Mouse (Mus musculus): ENCODE results near the gene Map3k7cl.

Gene Map3k7cl

DNA sequence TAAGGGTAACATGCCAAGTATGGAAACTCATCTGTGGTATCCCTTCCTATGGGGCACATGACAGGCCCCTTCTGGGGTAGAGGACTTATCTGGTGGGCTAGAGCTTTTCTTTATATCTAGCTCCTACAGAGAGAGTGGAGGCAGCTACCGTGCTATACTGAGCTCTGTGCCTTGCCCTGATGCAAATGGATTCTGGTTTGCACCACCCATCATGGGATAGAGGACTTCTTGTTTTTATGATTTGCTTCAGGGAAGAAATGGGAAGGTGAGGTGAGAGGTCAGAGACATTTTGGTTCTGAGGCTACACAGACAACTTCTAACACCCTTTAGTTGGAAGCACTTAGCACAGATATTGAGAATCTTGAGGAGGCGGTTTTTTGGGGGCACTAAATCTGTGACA lies 71.8 kb downstream of the Map3k7cl start:
- in situ Hi-C loops (cut with MboI; ENCODE audit: low pct_unique_long_range_greater_than_20kb in 1 of 2, low sequenced_read_pairs in 2 of 2, unreplicated experiment in 1 of 2): no loop called here

DNA sequence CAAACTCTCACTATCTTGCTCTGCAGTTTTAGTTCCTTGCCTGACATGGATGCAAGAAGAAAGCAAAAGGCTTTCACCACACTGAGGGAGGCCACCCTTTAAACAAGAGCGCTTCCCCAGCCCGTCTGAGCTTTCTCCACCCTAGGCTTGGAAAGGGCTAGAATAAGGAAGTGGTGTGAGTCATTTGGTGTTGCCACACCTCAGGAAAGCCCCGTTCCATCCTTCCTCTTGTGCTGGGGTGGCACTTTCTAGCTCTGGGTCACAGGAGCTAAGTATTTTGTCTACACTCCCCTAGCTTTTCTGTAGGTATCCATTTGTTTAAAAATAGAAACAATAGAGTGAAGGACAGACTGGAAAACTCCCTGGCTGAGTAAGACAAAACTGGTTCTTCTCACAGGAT lies 72.2 kb downstream of the Map3k7cl start:
- in situ Hi-C loops (cut with MboI; ENCODE audit: low pct_unique_long_range_greater_than_20kb in 1 of 2, low sequenced_read_pairs in 2 of 2, unreplicated experiment in 1 of 2): no loop called here

GRCm38 (mm10) chr16:87625816-87626215 lies 72.7 kb downstream of the Map3k7cl start:
- in situ Hi-C loops (cut with MboI; ENCODE audit: low pct_unique_long_range_greater_than_20kb in 1 of 2, low sequenced_read_pairs in 2 of 2, unreplicated experiment in 1 of 2): no loop called here

GRCm38 (mm10) chr16:87626696-87627095 lies 73.6 kb downstream of the Map3k7cl start:
- in situ Hi-C loops (cut with MboI; ENCODE audit: low pct_unique_long_range_greater_than_20kb in 1 of 2, low sequenced_read_pairs in 2 of 2, unreplicated experiment in 1 of 2): no loop called here

DNA sequence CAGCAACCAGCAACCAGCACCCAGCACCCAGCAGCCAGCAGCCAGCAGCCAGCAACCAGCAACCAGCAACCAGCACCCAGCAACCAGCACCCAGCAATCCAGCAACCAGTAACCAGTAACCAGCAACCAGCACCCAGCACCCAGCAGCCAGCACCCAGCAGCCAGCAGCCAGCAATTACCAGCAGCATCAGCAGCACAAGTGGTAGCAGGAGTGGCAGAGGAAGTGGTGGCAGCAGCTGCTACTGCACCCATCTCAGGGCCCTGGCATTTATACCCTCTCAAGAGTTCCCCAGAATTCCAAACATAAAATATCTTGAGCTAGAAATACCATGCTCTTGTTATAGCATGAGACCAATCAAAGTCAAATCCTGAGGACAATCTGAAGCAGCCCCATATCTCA lies 81.6 kb downstream of the Map3k7cl start:
- in situ Hi-C loops (cut with MboI; ENCODE audit: low pct_unique_long_range_greater_than_20kb in 1 of 2, low sequenced_read_pairs in 2 of 2, unreplicated experiment in 1 of 2): no loop called here

DNA sequence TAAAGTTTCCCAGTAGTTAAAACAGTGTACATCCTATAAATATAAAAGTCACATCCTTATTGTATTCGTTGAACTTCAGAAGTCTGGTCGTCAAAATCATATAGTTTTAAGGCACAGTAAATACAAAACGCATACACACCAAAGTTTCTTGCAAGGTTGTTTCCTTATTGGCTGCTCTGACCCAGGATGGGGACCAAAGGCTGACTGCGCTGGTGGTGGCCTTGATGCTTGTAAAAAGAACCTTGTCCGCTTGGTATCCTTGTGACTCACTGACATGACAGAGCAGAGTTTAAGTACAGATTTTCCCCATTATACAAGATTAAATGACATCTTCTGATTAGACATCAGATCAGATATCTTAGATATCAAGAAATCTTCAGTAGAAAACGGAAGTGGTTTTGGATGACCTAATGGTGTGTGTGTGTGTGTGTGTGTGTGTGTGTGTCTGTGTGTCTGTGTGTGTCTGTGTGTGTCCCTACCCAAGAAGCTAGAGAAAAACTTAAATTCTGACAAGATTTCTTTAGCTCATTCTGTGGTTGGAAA lies 82.2 kb downstream of the Map3k7cl start:
- in situ Hi-C loops (cut with MboI; ENCODE audit: low pct_unique_long_range_greater_than_20kb in 1 of 2, low sequenced_read_pairs in 2 of 2, unreplicated experiment in 1 of 2): no loop called here

- in situ Hi-C loops (cut with MboI; ENCODE audit: low pct_unique_long_range_greater_than_20kb in 1 of 2, low sequenced_read_pairs in 2 of 2, unreplicated experiment in 1 of 2): no loop called here
Measured at GRCm38 (mm10) chr16:87635841-87636240, 82.7 kb downstream of the Map3k7cl start.

DNA sequence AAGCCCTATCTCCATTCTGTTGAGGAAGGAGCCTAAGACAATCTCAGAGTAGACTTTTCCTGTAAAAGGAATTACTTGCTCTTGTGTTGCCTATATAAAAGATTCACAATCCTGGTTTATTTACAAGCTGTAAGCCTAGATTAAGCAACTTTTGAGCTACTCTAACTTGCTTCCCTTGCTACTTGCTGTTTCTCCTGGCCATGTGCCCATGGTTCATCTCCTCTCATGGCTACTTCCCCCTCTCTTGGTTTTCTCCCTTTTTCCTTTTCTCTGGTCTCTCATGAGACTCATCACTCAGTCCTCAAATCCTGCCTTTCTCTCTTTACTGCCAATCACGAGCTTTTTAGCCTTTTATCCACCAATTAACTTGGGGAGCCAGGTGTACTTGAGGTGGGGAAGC lies 85.0 kb downstream of the Map3k7cl start:
- in situ Hi-C loops (cut with MboI; ENCODE audit: low pct_unique_long_range_greater_than_20kb in 1 of 2, low sequenced_read_pairs in 2 of 2, unreplicated experiment in 1 of 2): no loop called here

- in situ Hi-C loops (cut with MboI; ENCODE audit: low pct_unique_long_range_greater_than_20kb in 1 of 2, low sequenced_read_pairs in 2 of 2, unreplicated experiment in 1 of 2): no loop called here
Measured at GRCm38 (mm10) chr16:87642234-87642633, 89.1 kb downstream of the Map3k7cl start.

DNA sequence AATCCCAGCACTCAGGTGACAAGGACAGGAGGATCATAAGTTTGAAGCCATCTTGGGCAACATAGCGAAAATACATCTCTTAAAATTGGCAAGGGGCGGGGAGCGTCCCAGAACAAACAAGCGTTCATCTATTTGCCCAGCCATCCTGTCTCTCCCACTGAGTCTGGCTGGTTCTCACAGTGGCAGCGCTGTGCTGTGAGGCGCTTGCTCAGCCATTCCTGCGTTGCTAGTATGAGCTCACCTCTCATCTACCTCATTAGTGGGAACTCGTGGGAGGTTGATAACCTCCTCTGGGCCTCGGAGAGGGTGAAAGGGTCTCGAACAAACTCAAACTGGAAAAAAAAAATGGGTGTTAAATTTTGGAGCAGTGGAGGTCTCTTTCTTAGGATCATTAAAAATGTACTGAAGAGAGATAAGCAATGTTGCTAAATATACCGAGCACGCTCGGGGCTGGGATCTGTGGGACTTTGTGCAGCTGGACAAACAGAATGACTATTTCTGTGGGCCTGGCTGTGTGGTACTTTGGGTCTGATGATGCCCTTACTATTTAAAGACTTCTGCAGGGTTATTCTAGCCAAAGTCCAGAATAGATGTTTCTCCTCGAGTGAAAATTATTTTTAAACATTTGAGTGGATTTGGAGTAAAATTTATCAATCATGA lies 91.1 kb downstream of the Map3k7cl start:
- in situ Hi-C loops (cut with MboI; ENCODE audit: low pct_unique_long_range_greater_than_20kb in 1 of 2, low sequenced_read_pairs in 2 of 2, unreplicated experiment in 1 of 2): no loop called here

Measured in mouse embryonic stem cell (cell line).